Mouse (Mus musculus) fat pad, adult 2 months (tissue): ENCODE measurements around the gene Mob1b.
"Not testable (repeated sequence)": the region's sequence is repeated elsewhere in the genome, so short reads cannot be mapped to it uniquely, and the experiment has no call there.

Source experiments
- DNase-seq: peaks from one replicate; pipeline ENCODE4 v3.0.0-alpha.2; 2011; ENCODE audit warnings: low read depth, low spot score; ENCODE audit errors: extremely low read depth

Gene Mob1b

GRCm38 (mm10) chr5:88699251-88699913 is 21.3 kb upstream of the Mob1b start:
- no peak for DNase-seq

- no peak for DNase-seq
These were observed 18.6 kb upstream of the Mob1b start for GRCm38 (mm10) chr5:88702041-88702440.

DNA sequence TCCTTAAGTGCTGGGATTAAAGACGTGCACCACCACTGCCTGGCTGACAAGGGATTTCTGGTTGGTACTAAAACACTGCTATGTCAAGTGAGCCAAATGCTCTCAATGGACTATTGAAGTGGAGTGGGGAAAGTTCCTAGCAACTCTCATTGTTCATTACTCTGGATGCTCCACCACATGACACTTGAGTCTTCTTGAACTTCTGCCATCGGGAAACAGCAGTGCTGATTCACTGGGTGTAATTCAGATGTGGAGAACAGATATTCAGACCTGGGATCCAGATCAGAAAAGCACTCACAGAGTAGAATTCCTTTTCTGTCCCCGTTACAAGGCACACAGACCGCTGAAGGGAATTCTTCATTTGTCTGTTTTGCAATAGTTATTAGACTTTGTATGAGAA is 17.1 kb upstream of the Mob1b start:
- no peak for DNase-seq

DNA sequence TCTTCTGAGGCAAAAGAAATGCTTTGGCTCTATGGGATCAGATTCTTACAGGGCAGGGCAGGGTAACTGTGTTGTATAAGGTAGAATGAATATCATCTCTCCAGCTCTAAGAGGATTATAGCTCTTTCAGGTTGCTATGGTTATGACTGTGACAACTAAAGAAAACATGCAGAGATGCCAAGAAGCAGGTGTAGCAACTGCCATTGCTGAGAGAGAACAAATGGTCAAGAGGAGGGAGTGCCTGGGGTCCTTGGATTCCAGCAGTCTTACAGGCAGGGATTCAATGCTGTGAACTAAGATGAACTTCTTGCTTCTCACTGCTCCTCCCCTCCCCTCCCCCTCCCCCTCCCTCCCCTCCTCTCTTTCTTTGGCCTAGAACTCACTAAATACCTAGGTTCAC is 9.5 kb upstream of the Mob1b start:
- no peak for DNase-seq

GRCm38 (mm10) chr5:88711618-88712224 is 8.9 kb upstream of the Mob1b start:
- DNase-seq: no peak

- DNase-seq: no peak
These were observed 8.3 kb upstream of the Mob1b start for GRCm38 (mm10) chr5:88712328-88712727.

DNA sequence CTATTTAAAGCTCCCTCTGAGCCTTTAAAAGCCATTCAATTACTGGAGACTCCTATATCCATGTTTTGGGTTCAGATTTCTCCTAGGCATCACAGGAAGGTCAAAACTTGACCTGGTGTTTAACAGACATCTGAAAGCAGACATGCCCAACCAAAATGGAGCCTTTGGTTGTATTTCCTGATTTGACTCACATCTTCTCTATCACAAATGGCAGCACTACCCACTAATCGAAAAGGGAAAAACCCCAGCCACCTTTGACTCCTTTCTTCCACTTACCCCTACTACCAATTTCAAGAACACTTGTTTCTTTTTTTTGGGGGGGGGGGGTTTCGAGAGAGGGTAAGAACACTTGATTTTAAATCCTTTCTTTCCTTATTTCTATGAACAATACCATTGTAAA is 3.7 kb upstream of the Mob1b start:
- no peak for DNase-seq

GRCm38 (mm10) chr5:88721003-88721475 is 384 bp downstream of the Mob1b start:
- DNase-seq: no peak

DNA sequence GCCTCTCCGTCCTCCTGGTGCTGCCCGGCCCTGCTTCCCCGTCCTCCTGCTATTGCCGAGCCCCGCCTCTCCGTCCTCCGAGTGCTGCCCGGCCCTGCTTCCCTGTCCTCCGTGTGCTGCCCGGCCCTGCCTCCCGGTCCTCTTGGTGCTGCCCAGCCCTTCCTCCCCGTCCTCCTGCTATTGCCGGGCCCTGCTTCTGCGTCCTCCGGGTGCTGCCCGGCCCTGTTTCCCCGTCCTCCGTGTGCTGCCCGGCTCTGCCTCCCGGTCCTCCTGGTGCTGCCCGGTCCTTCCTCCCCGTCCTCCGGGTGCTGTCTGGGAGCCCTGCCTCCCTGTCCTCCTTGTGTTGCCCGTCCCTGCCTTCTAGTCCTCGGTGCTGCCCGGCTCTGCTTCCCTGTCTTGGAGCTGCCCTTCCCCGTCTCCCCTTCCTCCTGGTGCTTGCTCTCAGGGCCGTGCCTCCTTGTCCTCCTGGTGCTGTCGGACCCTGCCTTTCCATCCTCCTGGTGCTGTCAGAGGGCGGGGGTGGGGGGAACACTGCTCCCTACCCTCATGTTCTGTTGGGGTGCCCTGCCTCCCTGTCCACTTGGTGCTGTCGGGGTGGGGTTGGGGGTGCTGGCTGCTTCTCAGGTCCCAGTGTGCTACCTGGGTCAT is 1.0 kb downstream of the Mob1b start:
- no peak for DNase-seq

GRCm38 (mm10) chr5:88722213-88722600 is 1.6 kb downstream of the Mob1b start:
- DNase-seq: no peak

DNA sequence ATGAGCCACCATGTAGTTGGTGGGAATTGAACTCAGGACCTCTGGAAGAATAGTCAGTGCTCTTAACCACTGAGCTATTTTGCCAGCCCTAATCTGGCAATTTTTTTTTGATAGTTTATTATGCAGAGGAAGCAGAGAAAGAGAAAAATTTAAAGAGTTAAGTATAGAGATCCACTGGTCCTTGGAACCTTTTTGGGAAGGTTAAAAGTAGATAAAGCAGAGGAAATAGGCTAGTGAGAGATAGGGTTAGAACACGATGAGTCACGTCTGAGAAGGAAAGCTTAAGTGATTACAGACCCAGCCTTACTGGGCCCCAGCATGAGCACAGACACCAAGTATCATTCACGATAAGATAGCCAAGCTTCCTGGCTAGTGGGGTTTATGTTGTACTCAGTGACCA is 3.4 kb downstream of the Mob1b start:
- no peak for DNase-seq

- no peak for DNase-seq
These were observed 7.0 kb downstream of the Mob1b start for GRCm38 (mm10) chr5:88727593-88728144.

- DNase-seq: no peak
These were observed 14.1 kb downstream of the Mob1b start for GRCm38 (mm10) chr5:88734786-88735185.

- DNase-seq: not testable (repeated sequence)
These were observed 20.4 kb downstream of the Mob1b start for GRCm38 (mm10) chr5:88741065-88741464.

GRCm38 (mm10) chr5:88747774-88748173 is 27.1 kb downstream of the Mob1b start:
- no peak for DNase-seq

DNA sequence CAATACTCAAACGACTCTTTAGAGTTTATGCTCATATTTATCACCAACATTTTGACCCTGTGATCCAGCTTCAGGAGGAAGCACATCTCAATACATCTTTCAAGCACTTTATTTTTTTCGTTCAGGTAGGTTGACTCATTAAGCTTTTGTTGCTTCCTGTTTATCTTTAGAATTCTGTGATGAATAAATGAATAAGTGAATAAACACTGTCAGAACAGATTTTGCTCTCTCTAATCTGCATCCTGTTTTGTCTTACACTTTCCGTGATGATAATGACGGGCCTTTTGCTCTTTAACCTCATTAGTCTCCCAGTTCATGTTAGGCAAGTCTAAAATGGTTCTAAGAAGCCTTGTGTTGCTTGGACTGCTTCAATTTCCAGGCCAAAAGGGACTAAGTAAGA is 32.5 kb downstream of the Mob1b start:
- no peak for DNase-seq

- DNase-seq: no peak
These were observed 42.0 kb downstream of the Mob1b start for GRCm38 (mm10) chr5:88762611-88763010.

GRCm38 (mm10) chr5:88764430-88764986 is 43.9 kb downstream of the Mob1b start:
- peak; percentile 28 for DNase-seq

- no peak for DNase-seq
These were observed 44.4 kb downstream of the Mob1b start, which contains the start of gene Dck for GRCm38 (mm10) chr5:88764987-88765481. TSS of gene Dck (plus strand) at chr5:88764996.

DNA sequence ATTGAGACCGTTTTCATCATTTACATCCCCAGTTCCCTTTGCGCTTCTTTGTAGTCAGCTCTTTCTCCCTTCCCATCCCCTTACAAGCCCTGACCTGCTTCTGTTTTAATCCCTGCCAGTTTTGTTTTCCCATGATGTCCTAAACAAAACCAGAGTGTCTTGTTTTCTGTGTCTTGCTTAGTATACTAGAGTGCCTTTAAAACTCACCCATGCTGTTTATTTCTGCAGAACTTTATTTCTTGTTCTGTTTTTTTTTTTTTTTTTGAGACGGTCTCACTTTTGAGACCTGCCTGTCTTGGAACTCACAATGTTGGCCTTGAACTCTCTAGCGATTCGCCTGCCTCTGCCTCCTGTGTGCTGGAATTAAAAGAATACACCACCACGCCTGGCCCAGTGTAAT is 44.9 kb downstream of the Mob1b start:
- DNase-seq: no peak

DNA sequence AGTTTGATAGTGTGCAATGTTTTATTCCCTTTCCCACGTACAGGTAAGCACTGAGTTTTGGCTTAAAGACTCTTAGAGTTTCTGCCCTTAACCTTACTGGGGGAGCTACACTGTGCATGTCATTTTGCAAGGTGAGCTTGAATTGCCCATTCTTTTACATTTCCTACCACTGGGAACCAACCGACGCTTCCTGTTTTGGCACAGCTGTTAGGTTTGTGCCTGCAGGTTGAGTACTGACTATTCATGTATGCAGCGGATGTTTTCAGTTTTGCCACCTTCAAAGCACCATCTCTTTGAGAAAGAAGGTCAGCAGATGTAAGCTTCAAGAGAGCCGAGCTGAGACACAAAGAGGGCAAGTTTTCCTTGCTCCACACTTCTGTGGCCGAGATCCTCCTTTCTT is 45.5 kb downstream of the Mob1b start:
- no peak for DNase-seq
